8 mouse cellular contexts compared by ENCODE assay signal in the genomic region with DNA sequence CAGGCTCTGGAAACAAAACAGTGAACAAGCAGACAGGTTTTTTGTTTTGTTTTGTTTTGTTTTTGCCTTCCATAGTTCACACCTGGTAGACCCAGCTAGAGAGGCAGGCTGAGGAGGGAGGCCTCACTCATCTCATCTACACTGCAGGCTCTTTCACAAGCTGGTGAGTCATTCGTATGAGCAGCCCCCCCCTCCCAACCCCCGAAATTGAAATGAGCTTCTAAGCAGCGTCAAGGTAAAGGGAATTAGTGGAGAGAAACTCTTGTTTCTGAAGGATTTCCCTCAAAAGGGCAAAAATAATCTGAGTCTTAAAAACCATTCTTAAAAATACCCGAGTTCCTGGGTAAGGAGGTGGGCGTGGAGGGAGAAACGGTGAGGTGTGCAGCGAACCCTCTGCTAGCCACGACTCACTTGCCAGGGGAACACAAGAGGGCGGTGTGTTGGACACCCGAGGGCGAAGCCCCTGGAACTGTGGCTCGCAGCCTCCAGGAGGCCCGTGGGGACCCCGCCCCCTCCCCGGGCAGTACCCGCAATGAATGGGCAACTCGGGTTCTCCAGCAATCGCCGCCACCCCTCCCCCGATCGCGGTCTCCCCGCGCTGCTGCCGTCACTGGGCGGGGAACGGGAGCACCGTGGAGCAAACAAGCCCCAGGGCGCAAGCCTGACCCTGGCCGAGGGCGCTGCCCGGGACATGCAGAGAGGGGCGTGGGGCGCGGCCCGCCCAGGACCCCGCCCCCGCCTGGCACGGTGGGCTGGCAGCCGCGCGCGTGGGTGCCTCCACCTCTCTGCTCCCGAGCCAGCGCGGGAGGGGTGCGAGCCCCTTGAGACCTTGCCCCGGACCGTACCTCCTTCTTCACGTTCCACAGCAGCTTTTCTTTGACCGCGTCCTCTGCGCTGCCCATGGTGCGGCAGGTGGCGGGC. TPM values are rescaled to one million over a fixed set of nuclear protein-coding genes. Genes with fewer than 3 reads are reported as not detected.
A peak's percentile ranks its signal among the peaks of the same experiment; 100 is the strongest.
DNase-seq lines count a peak whose midpoint lies in the region; TF ChIP-seq lines count a peak whose summit lies in the region.

No protein-coding gene starts in this region.

- no peaks in the 10 kb centered on the region for H3K27me3 ChIP-seq in cerebellum, adult 2 months (ENCODE audit: control insufficient read depth, insufficient read depth, low read length)
- no peaks in the 10 kb centered on the region for H3K27me3 ChIP-seq in hindbrain, embryonic 10.5 days (ENCODE audit: insufficient read depth, poor library complexity, severe bottlenecking)

- peak overlapping the region; percentile 63 for H3K27ac ChIP-seq in cerebellum, adult 2 months (ENCODE audit: insufficient read depth, low read length)
- H3K27ac ChIP-seq in hindbrain, embryonic 10.5 days = peak overlapping the region; percentile 93

- no peaks in the 10 kb centered on the region for H3K9me3 ChIP-seq in hindbrain, embryonic 10.5 days

- no peak for TF ChIP-seq POLR2A in cerebellum, adult 2 months (IDR thresholded peaks at IDR 0.05; ENCODE audit: borderline replicate concordance, insufficient read depth, low read length)

- H3K4me3 ChIP-seq in cerebellum, adult 2 months (replicated peaks; ENCODE audit: insufficient read depth, low read depth, low read length) = peak overlapping the region; percentile 65
- H3K4me3 ChIP-seq in hindbrain, embryonic 10.5 days = peak overlapping the region; percentile 92

- WGBS in cerebellum, adult 2 months = 2% methylated on average over 52 of the region's 55 CpGs
- 1% methylated on average over 54 of the region's 55 CpGs for WGBS in hindbrain, embryonic 10.5 days

- TF ChIP-seq CTCF in cerebellum, adult 2 months (IDR thresholded peaks at IDR 0.05; ENCODE audit: borderline replicate concordance, insufficient read depth, low read depth, low read length) = peak; percentile 48; the same call in 1 of the 2 replicates

- peaks cover 29% of the 10 kb centered on the region for H3K36me3 ChIP-seq in hindbrain, embryonic 10.5 days

- 0 out of 2 replicates have a peak, but pooled peaks cover 3% of the 10 kb centered on the region for H3K4me1 ChIP-seq in cerebellum, adult 2 months (ENCODE audit: control insufficient read depth, insufficient read depth, low read length)
- peaks cover 33% of the 10 kb centered on the region for H3K4me1 ChIP-seq in hindbrain, embryonic 10.5 days (replicated peaks)

- DNase-seq in MN1 (ENCODE audit: low spot score) = peak; percentile 80
- peak; percentile 60 to 68 for DNase-seq in cerebellum, adult 2 months
- peak; percentile 18 for DNase-seq in forelimb bud, embryonic 11.5 days (ENCODE audit: low read depth, low spot score)
- peak; percentile 67 for DNase-seq in hindbrain, embryonic 10.5 days (ENCODE audit: low spot score)
- DNase-seq in layer of hippocampus, postnatal 25 days (ENCODE audit: extremely low spot score in 1 of 2, low spot score in 1 of 2) = peak; percentile 46 to 54
- peak; percentile 57 for DNase-seq in lung, postnatal 14 days
- peak; percentile 78 for DNase-seq in ovary, postnatal 36 days (ENCODE audit: low spot score)
- peak; percentile 64 for DNase-seq in thymus, postnatal 25 days

RNA-seq across cellular contexts. Expression of gene Sgsm2, which starts 0.6 kb away (rescaled TPM):
- 29.0 and 30.7 TPM in 2 replicates for polyA plus RNA-seq in cerebellum, adult 2 months (2012; rRNA removed)
- polyA plus RNA-seq in hindbrain, embryonic 10.5 days (2016; fragmentation: Nextera tagmentation; extraction: Ambion mirVana) = 7.8 and 10.7 TPM in 2 replicates
- 10 to 100 TPM; 82.9 to 86.4 TPM for total RNA-seq in layer of hippocampus, postnatal 25 days (2021)

RNA-seq across cellular contexts. Expression of gene Tsr1, which starts 1.6 kb away (rescaled TPM):
- 16.1 and 17.4 TPM in 2 replicates for polyA plus RNA-seq in cerebellum, adult 2 months (2012; rRNA removed)
- 35.9 and 47.5 TPM in 2 replicates for polyA plus RNA-seq in hindbrain, embryonic 10.5 days (2016; fragmentation: Nextera tagmentation; extraction: Ambion mirVana)
- 10 to 100 TPM; 32.6 to 32.9 TPM for total RNA-seq in layer of hippocampus, postnatal 25 days (2021)

RNA-seq across cellular contexts. Expression of gene Smg6, which starts 29.4 kb away (rescaled TPM):
- 31.1 and 31.6 TPM in 2 replicates for polyA plus RNA-seq in cerebellum, adult 2 months (2012; rRNA removed)
- 18.7 and 19.2 TPM in 2 replicates for polyA plus RNA-seq in hindbrain, embryonic 10.5 days (2016; fragmentation: Nextera tagmentation; extraction: Ambion mirVana)
- total RNA-seq in layer of hippocampus, postnatal 25 days (2021) = 10 to 100 TPM; 27.9 to 31.2 TPM

RNA-seq across cellular contexts. Expression of gene Srr, which starts 29.5 kb away (rescaled TPM):
- 36.5 and 37.8 TPM in 2 replicates for polyA plus RNA-seq in cerebellum, adult 2 months (2012; rRNA removed)
- polyA plus RNA-seq in hindbrain, embryonic 10.5 days (2016; fragmentation: Nextera tagmentation; extraction: Ambion mirVana) = 17.6 and 24.4 TPM in 2 replicates
- total RNA-seq in layer of hippocampus, postnatal 25 days (2021) = 100 to 1,000 TPM; 108 to 109 TPM

Comparison
In these comparisons a context has a peak if more than half of its experiments do, and no peak if none do; other contexts are left out.
1. Peak in every context shown above with its lines: DNase-seq, H3K4me3 ChIP-seq and H3K27ac ChIP-seq.
2. DNase-seq: peak in every context shown above with its lines; median percentile 80 in MN1; 78 in ovary, postnatal 36 days; 67 in hindbrain, embryonic 10.5 days; 64 in cerebellum, adult 2 months; 64 in thymus, postnatal 25 days; 57 in lung, postnatal 14 days; 50 in layer of hippocampus, postnatal 25 days; 18 in forelimb bud, embryonic 11.5 days.